Mouse (Mus musculus): Measurements from ENCODE around the gene Cib4. TPM values are rescaled to one million over a fixed set of nuclear protein-coding genes. Genes with fewer than 3 reads are reported as not detected.

The Cib4 gene
- polyA plus RNA-seq, 1 experiment from 2014 or later = not detected

DNA sequence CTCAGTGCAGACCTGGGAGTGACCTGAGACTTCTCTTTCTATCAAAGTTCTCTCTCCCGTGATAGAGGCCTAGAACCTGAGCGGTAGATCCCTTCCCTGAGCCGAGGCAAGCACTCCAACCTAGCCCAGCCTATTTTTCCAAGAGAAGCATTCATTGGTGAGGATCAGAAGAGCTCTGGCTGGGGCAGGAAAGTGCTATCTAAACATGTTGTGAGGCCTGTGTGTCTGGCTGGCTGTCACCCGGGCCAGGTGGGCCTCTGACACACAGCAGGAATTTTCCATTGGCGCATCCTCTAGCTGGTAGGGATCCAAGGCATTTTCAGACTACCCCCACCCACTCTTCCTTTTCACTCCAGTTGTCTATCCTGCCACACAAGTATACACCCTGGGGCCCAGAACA lies 26.2 kb upstream of the Cib4 start:
- peak overlapping the region; percentile 74 for H3K27ac ChIP-seq

DNA sequence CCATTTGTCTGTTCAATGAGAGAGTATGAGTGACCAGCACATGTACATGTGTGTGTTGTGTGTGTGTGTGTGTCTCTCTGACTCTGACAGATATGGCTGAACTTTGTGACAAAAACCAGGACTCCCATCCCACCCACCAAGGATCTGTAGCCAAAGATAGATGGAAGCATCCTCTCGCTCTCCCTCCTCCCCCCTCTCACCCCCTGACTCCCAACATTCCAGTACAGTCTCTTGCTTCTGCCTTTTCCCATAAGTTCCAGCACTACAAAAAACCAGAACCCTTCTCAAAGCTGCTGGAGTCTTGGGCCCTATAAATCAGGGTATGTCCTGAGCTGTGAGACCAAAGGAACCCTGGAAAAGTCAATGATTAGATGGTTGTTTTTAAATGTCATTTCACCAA lies 22.8 kb upstream of the Cib4 start:
- 80% methylated on average over 1 of the region's 1 CpGs for WGBS
- Histone ChIP-seq H3K9me3 (replicated peaks) (no peaks in the 10 kb centered on the region), H3K4me3 (no peak overlapping the region), H3K27me3 (no peaks in the 10 kb centered on the region), H3K4me1 (replicated peaks) (peaks cover 20% of the 10 kb centered on the region), H3K9ac (no peak overlapping the region), H3K4me2 (no peak overlapping the region), H3K36me3 (no peaks in the 10 kb centered on the region), H3K27ac (no peak overlapping the region)
- no peak for ATAC-seq (replicated peaks; ENCODE audit: insufficient number of reproducible peaks, insufficient read depth, low FRiP score, low read depth)

More for the DNA sequence above, 26.2 kb upstream of the Cib4 start:
- Histone ChIP-seq H3K9ac (no peak overlapping the region), H3K4me1 (replicated peaks) (peaks cover 40% of the 10 kb centered on the region), H3K27me3 (no peaks in the 10 kb centered on the region), H3K9me3 (replicated peaks) (no peaks in the 10 kb centered on the region), H3K4me3 (no peak overlapping the region), H3K36me3 (no peaks in the 10 kb centered on the region), H3K4me2 (no peak overlapping the region)
- 28% methylated on average over 5 of the region's 5 CpGs for WGBS
- ATAC-seq (replicated peaks; ENCODE audit: insufficient number of reproducible peaks, insufficient read depth, low FRiP score, low read depth) = peak; percentile 47

DNA sequence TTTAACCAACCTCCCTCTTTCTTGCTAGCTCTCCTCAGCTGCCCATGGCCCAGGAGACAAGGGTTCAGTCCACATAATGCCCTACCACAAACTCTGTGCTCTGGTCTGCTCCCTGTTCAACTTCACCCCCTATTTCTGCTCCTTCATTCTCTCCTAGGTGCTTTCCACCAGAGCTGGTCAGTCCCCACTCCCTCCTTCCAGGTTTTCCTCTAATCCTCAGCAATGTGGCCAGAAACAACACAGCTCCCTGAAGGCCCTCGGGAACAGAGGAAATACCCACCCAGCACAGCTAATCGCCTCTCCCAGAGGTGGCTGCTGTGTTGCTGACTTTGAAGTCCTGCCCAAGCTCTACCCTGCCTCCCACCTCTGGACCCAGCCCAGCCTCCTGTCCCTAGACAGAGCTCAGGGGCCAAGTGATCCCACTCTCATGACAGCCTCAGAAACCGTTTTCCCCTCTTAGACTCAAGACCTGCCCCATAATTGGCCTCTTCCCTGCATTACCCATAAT lies 14.4 kb upstream of the Cib4 start:
- H3K4me3 ChIP-seq = no peak overlapping the region

DNA sequence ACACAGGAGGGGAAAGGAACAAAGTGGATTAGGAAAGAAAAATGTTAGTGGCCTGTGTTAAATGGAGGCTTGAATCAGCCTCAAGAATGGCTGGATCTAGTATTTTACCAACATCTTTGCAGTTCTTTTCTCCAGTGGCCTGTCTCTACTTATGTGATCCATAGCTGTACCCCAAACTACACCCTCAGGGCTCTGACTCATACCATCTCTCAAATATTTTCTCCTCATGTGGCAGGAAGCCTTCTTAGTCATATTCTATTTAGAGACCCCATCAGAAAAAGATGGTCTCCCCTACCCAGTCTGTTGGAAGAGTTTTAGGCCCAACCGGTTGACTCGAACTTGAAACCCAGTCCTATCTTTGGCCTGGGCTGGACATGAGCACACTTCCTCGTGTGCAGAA lies 13.8 kb upstream of the Cib4 start:
- Histone ChIP-seq H3K9ac (no peak overlapping the region), H3K27me3 (no peaks in the 10 kb centered on the region), H3K4me3 (no peak overlapping the region), H3K9me3 (replicated peaks) (no peaks in the 10 kb centered on the region), H3K4me2 (no peak overlapping the region), H3K27ac (no peak overlapping the region), H3K4me1 (replicated peaks) (peaks cover 11% of the 10 kb centered on the region), H3K36me3 (no peaks in the 10 kb centered on the region)
- no peak for ATAC-seq (replicated peaks; ENCODE audit: insufficient number of reproducible peaks, insufficient read depth, low FRiP score, low read depth)
- 86% methylated on average over 3 of the region's 3 CpGs for WGBS

More for the DNA sequence above, 14.4 kb upstream of the Cib4 start:
- H3K27me3 ChIP-seq = no peaks in the 10 kb centered on the region
- no peaks in the 10 kb centered on the region for H3K36me3 ChIP-seq
- H3K4me1 ChIP-seq (replicated peaks) = peaks cover 5% of the 10 kb centered on the region
- ATAC-seq (replicated peaks; ENCODE audit: insufficient number of reproducible peaks, insufficient read depth, low FRiP score, low read depth) = no peak
- H3K9ac ChIP-seq = no peak overlapping the region
- H3K4me2 ChIP-seq = no peak overlapping the region
- H3K27ac ChIP-seq = no peak overlapping the region
- 21% methylated on average over 3 of the region's 3 CpGs for WGBS
- H3K9me3 ChIP-seq (replicated peaks) = no peaks in the 10 kb centered on the region

DNA sequence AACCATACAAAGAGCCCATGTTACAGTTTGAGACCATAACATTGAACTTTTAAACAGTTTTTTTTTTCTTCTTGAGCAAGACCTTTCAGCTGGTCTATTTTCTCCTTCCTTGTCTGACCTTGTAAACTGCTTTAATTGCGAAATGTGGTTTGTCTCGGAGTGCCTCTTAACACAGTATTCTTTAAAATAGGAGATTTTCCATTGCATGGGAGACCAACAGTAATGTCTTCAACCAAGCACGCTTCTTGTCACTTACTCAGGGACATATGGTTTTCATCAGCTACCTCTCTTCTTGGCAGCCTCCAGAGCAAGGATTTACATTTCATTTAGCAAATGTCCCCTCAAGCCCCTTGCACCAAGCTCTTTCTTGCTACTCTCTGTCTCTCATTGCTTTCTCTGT lies 10.6 kb upstream of the Cib4 start:
- Histone ChIP-seq H3K36me3 (no peaks in the 10 kb centered on the region), H3K4me1 (replicated peaks) (peaks cover 11% of the 10 kb centered on the region), H3K27ac (no peak overlapping the region), H3K9ac (no peak overlapping the region), H3K4me2 (no peak overlapping the region), H3K27me3 (no peaks in the 10 kb centered on the region), H3K9me3 (replicated peaks) (no peaks in the 10 kb centered on the region), H3K4me3 (no peak overlapping the region)
- no peak for ATAC-seq (replicated peaks; ENCODE audit: insufficient number of reproducible peaks, insufficient read depth, low FRiP score, low read depth)
- 58% methylated on average over 3 of the region's 3 CpGs for WGBS

DNA sequence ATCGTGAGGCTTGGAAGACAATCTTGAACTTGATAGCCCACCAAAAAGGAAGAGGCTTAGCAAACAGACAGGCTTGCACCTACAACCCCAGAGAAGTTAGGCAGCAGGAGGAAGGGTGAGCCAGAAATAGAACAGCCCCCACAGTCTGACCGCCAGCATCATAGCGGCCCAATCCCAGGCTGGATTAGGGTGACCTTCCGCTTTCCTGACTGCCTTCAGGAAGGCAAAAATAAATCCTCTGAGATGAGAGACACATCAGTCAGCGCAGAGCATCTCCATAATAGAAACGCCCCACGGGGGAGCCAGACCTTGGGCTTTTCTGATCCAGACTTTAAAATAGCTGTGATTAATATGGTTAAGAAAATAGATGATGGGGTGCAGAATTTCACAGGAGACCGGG lies 9.3 kb upstream of the Cib4 start:
- Histone ChIP-seq H3K27me3 (no peaks in the 10 kb centered on the region), H3K36me3 (no peaks in the 10 kb centered on the region), H3K4me1 (replicated peaks) (peaks cover 16% of the 10 kb centered on the region), H3K9ac (no peak overlapping the region), H3K4me3 (no peak overlapping the region), H3K27ac (0 out of 2 replicates have a peak overlapping the region, but pooled peaks have one; percentile 10), H3K4me2 (no peak overlapping the region), H3K9me3 (replicated peaks) (no peaks in the 10 kb centered on the region)
- 42% methylated on average over 8 of the region's 8 CpGs for WGBS
- 0 out of 2 replicates have a peak, but pooled peaks have one; percentile 24 for ATAC-seq (replicated peaks; ENCODE audit: insufficient number of reproducible peaks, insufficient read depth, low FRiP score, low read depth)

DNA sequence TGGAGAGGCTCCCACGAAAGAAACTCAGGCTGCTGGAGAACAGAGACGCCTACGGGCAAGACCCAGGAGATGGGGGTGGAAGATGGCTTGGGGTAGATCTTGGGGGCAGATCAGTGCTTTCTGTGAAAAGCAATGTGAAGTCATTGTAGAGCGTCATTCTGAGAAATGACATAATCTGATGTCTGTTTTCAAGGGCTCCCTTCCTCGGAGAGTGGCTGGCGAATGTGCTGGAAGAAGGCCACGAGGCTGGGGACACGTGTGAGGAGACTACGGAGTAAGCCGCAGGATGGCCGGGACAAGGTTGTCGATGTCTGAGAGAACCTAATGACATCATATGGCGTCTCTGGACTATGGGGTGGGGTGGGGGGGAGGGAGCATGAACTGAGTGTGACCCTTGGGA lies 8.3 kb upstream of the Cib4 start:
- Histone ChIP-seq H3K4me1 (replicated peaks) (peaks cover 18% of the 10 kb centered on the region), H3K27ac (no peak overlapping the region), H3K27me3 (no peaks in the 10 kb centered on the region), H3K9ac (no peak overlapping the region), H3K4me3 (no peak overlapping the region), H3K9me3 (replicated peaks) (no peaks in the 10 kb centered on the region), H3K36me3 (no peaks in the 10 kb centered on the region), H3K4me2 (no peak overlapping the region)
- WGBS = 80% methylated on average over 13 of the region's 13 CpGs
- no peak for ATAC-seq (replicated peaks; ENCODE audit: insufficient number of reproducible peaks, insufficient read depth, low FRiP score, low read depth)

DNA sequence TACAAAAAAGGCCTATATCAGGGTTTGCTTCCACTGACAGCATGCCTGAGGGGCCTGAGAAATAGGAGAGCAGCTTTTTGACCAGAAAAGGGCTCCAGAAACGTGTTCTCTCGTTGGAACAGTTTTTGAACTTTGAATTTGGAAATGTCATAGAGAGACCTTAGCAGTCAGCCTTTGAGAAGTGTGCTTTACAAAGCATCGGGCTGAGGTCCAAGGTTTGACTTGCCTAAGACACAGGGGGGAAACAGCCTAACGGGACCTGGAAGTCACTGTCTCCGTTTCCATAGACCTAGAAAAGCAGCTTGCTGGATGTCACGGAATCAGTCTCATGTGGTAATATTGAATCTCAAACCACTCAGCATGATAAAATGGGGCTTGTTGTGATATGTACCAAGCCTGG lies 6.4 kb upstream of the Cib4 start:
- Histone ChIP-seq H3K4me3 (no peak overlapping the region), H3K4me2 (no peak overlapping the region), H3K27ac (no peak overlapping the region), H3K4me1 (replicated peaks) (peaks cover 22% of the 10 kb centered on the region), H3K9me3 (replicated peaks) (no peaks in the 10 kb centered on the region), H3K36me3 (no peaks in the 10 kb centered on the region), H3K27me3 (no peaks in the 10 kb centered on the region), H3K9ac (no peak overlapping the region)
- no peak for ATAC-seq (replicated peaks; ENCODE audit: insufficient number of reproducible peaks, insufficient read depth, low FRiP score, low read depth)
- 80% methylated on average over 6 of the region's 6 CpGs for WGBS

DNA sequence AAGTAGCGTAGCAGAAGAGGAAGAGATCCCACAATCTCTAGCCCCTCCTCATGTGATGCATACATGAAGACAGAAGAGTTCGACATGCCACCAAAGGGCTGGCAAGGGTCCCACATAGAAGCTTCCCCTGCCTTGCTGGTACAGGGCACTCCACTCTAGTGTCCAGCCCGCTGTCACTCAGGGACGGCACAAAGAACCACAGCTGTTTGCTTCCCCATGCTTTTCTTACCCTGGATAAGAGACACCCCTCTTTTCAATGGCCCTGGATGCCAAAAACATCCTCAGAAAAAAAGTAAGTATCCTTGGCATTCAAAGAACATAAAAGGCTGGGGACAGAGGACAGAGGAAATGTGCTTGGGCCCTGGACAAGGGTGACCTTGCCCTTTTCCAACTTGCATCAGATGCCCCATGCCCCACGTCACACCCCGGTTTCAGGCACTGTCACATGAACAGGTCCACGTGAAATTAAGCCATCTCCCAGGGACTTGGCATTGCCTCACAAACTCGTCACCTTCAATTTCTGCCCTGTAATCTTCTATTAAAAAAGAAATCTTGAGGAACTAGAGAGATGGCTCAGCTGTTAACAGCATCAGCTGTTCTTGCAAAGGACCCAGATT lies 5.5 kb upstream of the Cib4 start:
- no peak for ATAC-seq (replicated peaks; ENCODE audit: insufficient number of reproducible peaks, insufficient read depth, low FRiP score, low read depth)

DNA sequence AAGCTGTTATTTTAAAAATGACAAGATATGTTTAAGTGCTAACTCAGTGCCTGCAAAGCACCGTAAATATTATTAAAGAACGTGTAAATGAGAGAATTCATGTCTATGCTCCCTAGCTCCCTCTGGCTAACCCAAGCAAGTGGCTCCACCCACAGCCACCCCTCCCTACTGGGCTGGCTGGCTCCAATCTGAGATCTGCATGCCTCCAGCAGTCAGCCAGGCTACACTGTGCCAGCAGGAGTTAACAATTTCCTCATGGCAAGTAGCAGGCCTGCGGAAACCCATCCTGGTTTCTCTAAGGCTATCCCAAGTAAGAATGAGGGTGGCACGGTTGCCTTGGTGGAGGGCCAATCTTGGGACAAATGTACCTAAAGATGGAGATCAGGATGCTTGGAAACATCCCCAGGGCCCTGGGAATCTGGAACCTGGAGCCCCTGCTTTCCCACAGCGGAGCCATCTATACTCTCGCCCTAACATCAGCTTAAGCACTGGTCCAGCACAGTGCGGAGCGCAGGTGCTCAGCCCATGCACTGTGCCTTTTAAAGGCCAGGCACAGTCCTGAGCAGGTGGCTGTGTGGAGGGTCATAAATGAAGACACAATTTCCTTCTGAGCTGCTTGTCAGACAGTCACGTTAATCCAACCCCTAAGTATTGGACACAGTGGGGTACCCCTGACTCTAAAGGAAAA lies 4.8 kb upstream of the Cib4 start:
- Histone ChIP-seq H3K4me1 (replicated peaks) (peaks cover 21% of the 10 kb centered on the region), H3K27ac (no peak overlapping the region), H3K4me2 (no peak overlapping the region), H3K27me3 (no peaks in the 10 kb centered on the region), H3K4me3 (no peak overlapping the region), H3K36me3 (no peaks in the 10 kb centered on the region), H3K9ac (no peak overlapping the region), H3K9me3 (replicated peaks) (no peaks in the 10 kb centered on the region)
- ATAC-seq (replicated peaks; ENCODE audit: insufficient number of reproducible peaks, insufficient read depth, low FRiP score, low read depth) = peak; percentile 59; the same call in 1 of the 2 replicates
- 64% methylated on average over 9 of the region's 9 CpGs for WGBS

More for the DNA sequence above, 5.5 kb upstream of the Cib4 start:
- Histone ChIP-seq H3K36me3 (no peaks in the 10 kb centered on the region), H3K4me1 (replicated peaks) (peaks cover 22% of the 10 kb centered on the region), H3K27me3 (no peaks in the 10 kb centered on the region), H3K4me2 (no peak overlapping the region), H3K9ac (no peak overlapping the region), H3K4me3 (no peak overlapping the region), H3K27ac (no peak overlapping the region), H3K9me3 (replicated peaks) (no peaks in the 10 kb centered on the region)
- 85% methylated on average over 8 of the region's 8 CpGs for WGBS

DNA sequence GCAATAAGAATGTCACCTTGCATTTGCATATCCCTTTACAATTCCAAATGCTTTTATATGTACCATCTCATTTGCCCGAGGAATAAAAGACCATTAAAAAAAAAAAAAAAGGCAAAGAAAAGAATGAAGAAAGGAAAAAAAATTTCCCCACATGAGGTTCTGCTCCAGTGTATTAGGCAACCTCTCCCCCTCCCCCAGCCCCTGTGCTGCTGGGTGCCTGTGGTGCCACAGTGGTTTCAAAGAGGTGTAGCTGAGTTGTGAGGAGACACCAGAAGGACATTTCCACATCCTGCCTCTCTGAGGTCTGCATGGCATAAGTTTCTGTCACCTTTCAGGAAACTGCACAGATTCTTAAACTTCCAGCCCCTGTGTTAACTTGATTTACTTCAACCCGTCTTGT lies 3.0 kb upstream of the Cib4 start:
- Histone ChIP-seq H3K4me2 (no peak overlapping the region), H3K36me3 (no peaks in the 10 kb centered on the region), H3K27ac (no peak overlapping the region), H3K9ac (no peak overlapping the region), H3K4me1 (replicated peaks) (peaks cover 11% of the 10 kb centered on the region), H3K9me3 (replicated peaks) (no peaks in the 10 kb centered on the region), H3K27me3 (no peaks in the 10 kb centered on the region), H3K4me3 (no peak overlapping the region)
- no peak for ATAC-seq (replicated peaks; ENCODE audit: insufficient number of reproducible peaks, insufficient read depth, low FRiP score, low read depth)
- WGBS = 71% methylated on average over 2 of the region's 2 CpGs

Data from heart, embryonic 15.5 days (tissue).